Mouse (Mus musculus) megakaryocyte, embryonic 14.5 days (primary cell): Measurements from ENCODE around the gene Ring1.
"Not testable (repeated sequence)": the region's sequence is repeated elsewhere in the genome, so short reads cannot be mapped to it uniquely, and the experiment has no call there.

Experiments
- FLI1 ChIP-seq: IDR thresholded peaks from 2 replicates; pipeline ENCODE4 v1.6.1; 2012; ENCODE audit warnings: low read length, inconsistent platforms, mixed read lengths
- GATA1 ChIP-seq: IDR thresholded peaks from 3 replicates; pipeline ENCODE4 v1.6.1; 2012; ENCODE audit warnings: mixed read lengths, low read length, inconsistent platforms, borderline replicate concordance

GRCm38 (mm10) chr17:33997025-33997424 is 27.5 kb downstream of the Ring1 start:
- not testable (repeated sequence) for TF ChIP-seq GATA1, FLI1
